Mouse (Mus musculus): ENCODE measurements around the gene Bscl2. TPM values are rescaled to one million over a fixed set of nuclear protein-coding genes. Genes with fewer than 3 reads are reported as not detected.
A peak's percentile ranks its signal among the peaks of the same experiment; 100 is the strongest.

Gene Bscl2
- polyA plus RNA-seq, 1 experiment: 91.7 TPM

DNA sequence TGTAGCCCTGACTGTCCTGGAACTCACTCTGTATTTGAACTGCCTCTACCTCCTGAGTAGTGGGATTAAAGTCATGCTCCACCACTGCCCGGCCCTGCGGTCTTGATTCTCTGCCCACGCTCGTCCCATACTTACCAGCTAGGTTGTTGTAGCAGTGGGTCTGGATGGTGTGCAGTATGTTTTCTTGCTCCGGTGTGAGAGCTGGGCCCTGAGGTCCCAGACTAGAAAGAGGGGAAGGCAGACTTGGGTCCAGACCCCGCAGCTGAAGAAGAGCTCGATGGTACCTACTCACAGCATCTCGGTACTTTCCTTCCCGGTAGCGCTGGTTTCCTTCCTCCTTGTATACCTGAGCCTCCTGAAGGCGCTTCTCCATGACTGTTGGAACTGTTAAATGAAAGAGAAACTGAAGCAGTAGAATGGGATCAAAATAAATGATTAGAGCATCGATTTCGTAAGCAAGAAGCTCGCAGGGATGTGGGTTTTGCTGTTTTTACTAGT, 18.9 kb upstream of the Bscl2 start:
- H3K4me1 ChIP-seq (ENCODE audit: control insufficient read depth, insufficient read depth, insufficient read length): peaks cover 7% of the 10 kb centered on the region
- H3K4me3 ChIP-seq (ENCODE audit: extremely low read depth, insufficient read depth, insufficient read length): peak overlapping the region; percentile 78
- peak overlapping the region; percentile 97 for H3K27ac ChIP-seq (ENCODE audit: insufficient read depth, low read length)
- no peaks in the 10 kb centered on the region for H3K27me3 ChIP-seq (ENCODE audit: control insufficient read depth, insufficient read depth, low read length)
- H3K36me3 ChIP-seq (ENCODE audit: control insufficient read depth, insufficient read depth, low read length): peaks cover 14% of the 10 kb centered on the region
- TF ChIP-seq CTCF (IDR thresholded peaks at IDR 0.05; ENCODE audit: extremely low read depth, insufficient read depth, insufficient read length, insufficient replicate concordance) (no peak), POLR2A (IDR thresholded peaks at IDR 0.05; ENCODE audit: low read depth, low read length) (no peak)
- 11% methylated on average over 14 of the region's 14 CpGs for WGBS
- no peak for DNase-seq (ENCODE audit: low read depth in 1 of 2, low spot score in 2 of 2)

GRCm38 (mm10) chr19:8818801-8819595, 18.3 kb upstream of the Bscl2 start, which contains the start of gene Ttc9c:
Gene Ttc9c (minus strand): TSS chr19:8819333.
- Histone ChIP-seq H3K4me1 (ENCODE audit: control insufficient read depth, insufficient read depth, insufficient read length) (peaks cover 7% of the 10 kb centered on the region), H3K27me3 (ENCODE audit: control insufficient read depth, insufficient read depth, low read length) (no peaks in the 10 kb centered on the region)

DNA sequence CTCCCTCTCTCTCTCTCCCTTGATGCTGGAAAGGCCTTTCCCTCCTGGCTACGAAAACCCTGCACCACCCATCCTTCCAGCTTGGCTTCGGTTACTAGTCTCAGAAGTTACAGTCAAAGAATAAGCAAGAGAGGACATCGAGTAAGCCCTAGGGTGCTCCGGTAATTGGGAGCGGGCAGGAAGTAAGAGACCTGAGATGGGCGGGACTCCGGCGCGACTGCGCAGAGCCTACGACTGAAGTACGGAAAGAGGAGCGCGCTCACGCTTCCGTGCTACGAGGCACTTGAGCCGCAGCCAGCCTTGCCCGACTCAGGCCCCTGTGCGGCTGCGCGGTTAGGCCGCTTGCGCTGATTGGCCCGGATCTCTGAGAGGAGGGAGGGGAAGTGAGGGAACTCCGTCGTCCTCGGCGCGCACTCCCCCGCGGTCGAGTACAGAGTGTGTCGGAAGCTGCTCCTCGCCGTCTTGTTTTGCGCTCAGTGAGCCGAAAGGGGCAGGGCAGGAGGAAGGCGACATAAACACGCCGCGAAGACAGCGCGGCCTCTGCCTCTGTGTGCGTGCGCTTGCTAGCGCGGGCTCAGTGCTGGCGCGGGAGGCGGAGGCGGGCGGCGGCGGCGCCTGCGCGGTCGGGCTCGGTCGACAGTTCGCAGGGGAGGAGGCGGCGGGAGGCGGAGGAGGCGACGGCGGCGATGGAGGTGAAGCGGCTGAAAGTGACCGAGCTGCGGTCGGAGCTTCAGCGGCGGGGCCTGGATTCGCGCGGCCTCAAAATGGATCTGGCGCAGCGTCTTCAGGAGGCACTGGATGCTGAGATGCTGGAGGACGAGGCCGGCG, 17.5 kb upstream of the Bscl2 start, which contains the start of gene Hnrnpul2:
Hnrnpul2 (plus strand) TSS at position 415 of the 828 bp plus-strand sequence.
- under 1% methylated on average over 83 of the region's 83 CpGs for WGBS
- TF ChIP-seq CTCF (IDR thresholded peaks at IDR 0.05; ENCODE audit: extremely low read depth, insufficient read depth, insufficient read length, insufficient replicate concordance): no peak
- peak; percentile 94 for TF ChIP-seq POLR2A (IDR thresholded peaks at IDR 0.05; ENCODE audit: low read depth, low read length)
- peak; percentile 99 for DNase-seq (ENCODE audit: low read depth in 1 of 2, low spot score in 2 of 2)
- H3K4me3 ChIP-seq (ENCODE audit: extremely low read depth, insufficient read depth, insufficient read length): peak within 1 kb of the TSS; percentile 91
- peaks cover 7% of the 10 kb centered on the region for H3K4me1 ChIP-seq (ENCODE audit: control insufficient read depth, insufficient read depth, insufficient read length)
- no peaks in the 10 kb centered on the region for H3K27me3 ChIP-seq (ENCODE audit: control insufficient read depth, insufficient read depth, low read length)
- H3K27ac ChIP-seq (ENCODE audit: insufficient read depth, low read length): peak within 1 kb of the TSS; percentile 98
- peaks cover 18% of the 10 kb centered on the region for H3K36me3 ChIP-seq (ENCODE audit: control insufficient read depth, insufficient read depth, low read length)

More at GRCm38 (mm10) chr19:8818801-8819595, 18.3 kb upstream of the Bscl2 start, which contains the start of gene Ttc9c:
- WGBS: under 1% methylated on average over 33 of the region's 33 CpGs
- Histone ChIP-seq H3K4me3 (ENCODE audit: extremely low read depth, insufficient read depth, insufficient read length) (peak within 1 kb of the TSS; percentile 91), H3K36me3 (ENCODE audit: control insufficient read depth, insufficient read depth, low read length) (peaks cover 14% of the 10 kb centered on the region), H3K27ac (ENCODE audit: insufficient read depth, low read length) (peak within 1 kb of the TSS; percentile 98)
- peak; percentile 90 to 93 for DNase-seq (ENCODE audit: low read depth in 1 of 2, low spot score in 2 of 2)
- no peak for TF ChIP-seq CTCF (IDR thresholded peaks at IDR 0.05; ENCODE audit: extremely low read depth, insufficient read depth, insufficient read length, insufficient replicate concordance)
- TF ChIP-seq POLR2A (IDR thresholded peaks at IDR 0.05; ENCODE audit: low read depth, low read length): peak; percentile 57

DNA sequence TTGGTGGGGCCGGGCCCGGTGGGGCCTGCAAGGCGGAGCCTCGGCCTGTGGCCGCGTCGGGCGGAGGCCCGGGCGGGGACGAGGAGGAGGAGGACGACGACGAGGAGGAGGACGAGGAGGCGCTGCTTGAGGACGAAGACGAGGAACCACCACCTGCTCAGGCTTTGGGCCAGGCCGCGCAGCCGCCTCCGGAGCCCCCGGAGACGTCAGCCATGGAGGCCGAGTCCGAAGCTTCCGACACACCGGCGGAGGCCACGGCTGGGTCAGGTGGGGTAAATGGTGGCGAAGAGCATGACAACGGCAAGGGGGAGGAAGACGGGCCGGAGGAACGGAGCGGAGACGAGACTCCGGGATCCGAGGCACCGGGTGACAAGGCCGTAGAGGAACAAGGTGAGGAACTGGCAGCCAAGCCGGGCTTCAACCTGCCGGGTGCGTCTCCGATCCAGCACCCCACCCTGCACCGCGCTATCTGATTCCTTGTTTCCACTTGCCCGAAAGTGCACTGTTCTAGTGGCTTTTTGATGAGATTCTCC, 16.8 kb upstream of the Bscl2 start:
- H3K36me3 ChIP-seq (ENCODE audit: control insufficient read depth, insufficient read depth, low read length): peaks cover 24% of the 10 kb centered on the region
- TF ChIP-seq CTCF (IDR thresholded peaks at IDR 0.05; ENCODE audit: extremely low read depth, insufficient read depth, insufficient read length, insufficient replicate concordance) (no peak), POLR2A (IDR thresholded peaks at IDR 0.05; ENCODE audit: low read depth, low read length) (no peak)
- peak overlapping the region; percentile 91 for H3K4me3 ChIP-seq (ENCODE audit: extremely low read depth, insufficient read depth, insufficient read length)
- no peak for DNase-seq (ENCODE audit: low read depth in 1 of 2, low spot score in 2 of 2)
- WGBS: under 1% methylated on average over 47 of the region's 48 CpGs
- H3K27me3 ChIP-seq (ENCODE audit: control insufficient read depth, insufficient read depth, low read length): no peaks in the 10 kb centered on the region
- peak overlapping the region; percentile 98 for H3K27ac ChIP-seq (ENCODE audit: insufficient read depth, low read length)
- H3K4me1 ChIP-seq (ENCODE audit: control insufficient read depth, insufficient read depth, insufficient read length): peaks cover 7% of the 10 kb centered on the region

DNA sequence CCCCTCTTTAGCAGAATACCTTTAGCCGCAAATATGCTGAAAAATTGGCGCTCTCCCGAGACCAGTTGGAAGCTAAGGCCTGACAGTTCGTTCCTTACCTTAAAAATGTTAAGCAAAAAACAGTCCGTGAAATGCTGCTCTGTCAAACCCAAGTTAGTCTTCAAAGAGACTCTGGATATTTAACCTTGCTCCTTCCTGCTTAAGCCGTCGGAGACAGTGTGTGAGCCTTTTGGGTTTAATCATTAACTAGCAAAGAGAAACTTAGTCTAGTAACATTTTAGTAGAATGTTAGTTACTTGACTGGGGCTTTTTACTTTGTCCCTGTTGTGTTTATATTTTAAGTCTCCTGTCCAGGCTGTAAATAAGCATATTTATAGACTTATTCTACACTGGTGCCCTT, 16.1 kb upstream of the Bscl2 start:
- Histone ChIP-seq H3K4me3 (ENCODE audit: extremely low read depth, insufficient read depth, insufficient read length) (peak overlapping the region; percentile 91), H3K36me3 (ENCODE audit: control insufficient read depth, insufficient read depth, low read length) (peaks cover 27% of the 10 kb centered on the region), H3K27me3 (ENCODE audit: control insufficient read depth, insufficient read depth, low read length) (no peaks in the 10 kb centered on the region), H3K27ac (ENCODE audit: insufficient read depth, low read length) (peak overlapping the region; percentile 98), H3K4me1 (ENCODE audit: control insufficient read depth, insufficient read depth, insufficient read length) (peaks cover 7% of the 10 kb centered on the region)
- no peak for DNase-seq (ENCODE audit: low read depth in 1 of 2, low spot score in 2 of 2)
- TF ChIP-seq POLR2A (IDR thresholded peaks at IDR 0.05; ENCODE audit: low read depth, low read length) (no peak), CTCF (IDR thresholded peaks at IDR 0.05; ENCODE audit: extremely low read depth, insufficient read depth, insufficient read length, insufficient replicate concordance) (no peak)
- under 1% methylated on average over 7 of the region's 7 CpGs for WGBS

DNA sequence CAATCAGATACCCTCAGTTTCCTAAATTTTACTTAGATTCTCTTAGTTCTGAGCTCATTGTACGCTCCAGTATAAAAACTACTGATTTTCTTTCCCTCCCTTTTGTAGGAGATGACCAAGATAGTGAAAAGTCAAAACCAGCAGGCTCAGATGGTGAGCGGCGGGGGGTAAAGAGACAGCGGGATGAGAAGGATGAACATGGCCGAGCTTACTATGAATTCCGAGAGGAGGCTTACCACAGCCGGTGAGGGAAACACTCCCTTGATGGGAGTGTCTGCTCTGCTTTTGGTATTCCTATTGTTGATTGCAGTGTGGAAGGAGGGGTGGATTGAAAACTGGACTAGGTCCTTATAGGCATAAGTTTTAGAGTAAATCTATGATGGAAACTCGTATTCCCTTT, 14.6 kb upstream of the Bscl2 start:
- H3K4me1 ChIP-seq (ENCODE audit: control insufficient read depth, insufficient read depth, insufficient read length): peaks cover 7% of the 10 kb centered on the region
- H3K4me3 ChIP-seq (ENCODE audit: extremely low read depth, insufficient read depth, insufficient read length): no peak overlapping the region
- no peaks in the 10 kb centered on the region for H3K27me3 ChIP-seq (ENCODE audit: control insufficient read depth, insufficient read depth, low read length)
- DNase-seq (ENCODE audit: low read depth in 1 of 2, low spot score in 2 of 2): no peak
- WGBS: 88% methylated on average over 8 of the region's 8 CpGs
- no peak overlapping the region for H3K27ac ChIP-seq (ENCODE audit: insufficient read depth, low read length)
- TF ChIP-seq CTCF (IDR thresholded peaks at IDR 0.05; ENCODE audit: extremely low read depth, insufficient read depth, insufficient read length, insufficient replicate concordance): no peak
- H3K36me3 ChIP-seq (ENCODE audit: control insufficient read depth, insufficient read depth, low read length): peaks cover 30% of the 10 kb centered on the region
